Mouse (Mus musculus): ENCODE results near the gene Atxn7l1.

- TF ChIP-seq CTCF (IDR thresholded peaks at IDR 0.05; ENCODE audit: control insufficient read depth, insufficient read depth, insufficient replicate concordance, low read depth, low read length) (no peak), POLR2A (IDR thresholded peaks at IDR 0.05; ENCODE audit: control insufficient read depth, low read depth, low read length) (no peak)
Measured at GRCm38 (mm10) chr12:33365133-33365532, 217.6 kb downstream of the Atxn7l1 start.
